8 mouse cellular contexts compared by ENCODE assay signal in genomic region chr1:134322591-134322990, GRCm38 (mm10). TPM values are rescaled to one million over a fixed set of nuclear protein-coding genes. Genes with fewer than 3 reads are reported as not detected.
DNase-seq lines count a peak whose midpoint lies in the region; ATAC-seq and TF ChIP-seq lines count a peak whose summit lies in the region.
"Had no signal": no experiment of that assay in that cellular context is flagged by ENCODE, and none has a peak within 500 bp of the region (broad histone marks: within the 10 kb centered on the region; RNA-seq: fewer than 3 reads in every experiment).

No protein-coding gene starts in this region.

- H3K9me3 ChIP-seq in intestine, postnatal 0 days (ENCODE audit: control insufficient read depth): no peaks in the 10 kb centered on the region
- no peaks in the 10 kb centered on the region for H3K9me3 ChIP-seq in intestine, embryonic 16.5 days (ENCODE audit: control insufficient read depth, low read length)
- no peaks in the 10 kb centered on the region for H3K9me3 ChIP-seq in lung, embryonic 16.5 days (ENCODE audit: control insufficient read depth, low read length)
- H3K9me3 ChIP-seq in intestine, embryonic 15.5 days: no peaks in the 10 kb centered on the region
- H3K9me3 ChIP-seq: liver, embryonic 13.5 days had no signal

- intact Hi-C loops in left cerebral cortex, postnatal 10 days (cut with DNase I): no loop called here

- TF ChIP-seq POLR2A in embryonic fibroblast, embryonic 13.5 days (IDR thresholded peaks at IDR 0.05; ENCODE audit: low read depth, low read length): no peak

- H3K4me2 ChIP-seq in intestine, postnatal 0 days (replicated peaks; ENCODE audit: low read depth): no peak overlapping the region
- no peak overlapping the region for H3K4me2 ChIP-seq in intestine, embryonic 16.5 days (ENCODE audit: low read depth, low read length)
- no peak overlapping the region for H3K4me2 ChIP-seq in lung, embryonic 16.5 days (ENCODE audit: low read depth, low read length)
- no peak overlapping the region for H3K4me2 ChIP-seq in intestine, embryonic 15.5 days (replicated peaks)
- H3K4me2 ChIP-seq: liver, embryonic 13.5 days had no signal

- H3K27ac ChIP-seq in intestine, postnatal 0 days (ENCODE audit: low read depth, low read length): no peak overlapping the region
- no peak overlapping the region for H3K27ac ChIP-seq in intestine, embryonic 16.5 days (ENCODE audit: low read length)
- H3K27ac ChIP-seq in embryonic fibroblast, embryonic 13.5 days (ENCODE audit: insufficient read depth, low read length): no peak overlapping the region
- H3K27ac ChIP-seq in lung, embryonic 16.5 days (ENCODE audit: low read length): no peak overlapping the region
- H3K27ac ChIP-seq in intestine, embryonic 15.5 days: no peak overlapping the region
- H3K27ac ChIP-seq: liver, embryonic 13.5 days had no signal

- H3K36me3 ChIP-seq in intestine, postnatal 0 days (ENCODE audit: control insufficient read depth, insufficient read depth): no peaks in the 10 kb centered on the region
- no peaks in the 10 kb centered on the region for H3K36me3 ChIP-seq in intestine, embryonic 16.5 days (ENCODE audit: control insufficient read depth, insufficient read depth, low read length)
- no peaks in the 10 kb centered on the region for H3K36me3 ChIP-seq in lung, embryonic 16.5 days (ENCODE audit: control insufficient read depth, insufficient read depth, low read length)
- no peaks in the 10 kb centered on the region for H3K36me3 ChIP-seq in intestine, embryonic 15.5 days
- H3K36me3 ChIP-seq: liver, embryonic 13.5 days had no signal

- DNase-seq in NIH3T3 (ENCODE audit: low read depth): peak; percentile 48
- no peak for DNase-seq in left cerebral cortex, postnatal 10 days (ENCODE audit: extremely low spot score in 1 of 2, low spot score in 2 of 2)
- DNase-seq: liver, embryonic 13.5 days had no signal

- TF ChIP-seq CTCF in intestine, postnatal 0 days (IDR thresholded peaks at IDR 0.05; ENCODE audit: low read depth): peak; percentile 69
- peak; percentile 28; the same call in 1 of the 2 replicates for TF ChIP-seq CTCF in embryonic fibroblast, embryonic 13.5 days (IDR thresholded peaks at IDR 0.05; ENCODE audit: borderline replicate concordance, insufficient read depth, low read length)

- H3K4me1 ChIP-seq in intestine, postnatal 0 days (replicated peaks; ENCODE audit: control insufficient read depth, insufficient read depth, low read length): no peaks in the 10 kb centered on the region
- no peaks in the 10 kb centered on the region for H3K4me1 ChIP-seq in intestine, embryonic 16.5 days (ENCODE audit: control insufficient read depth, insufficient read depth, low read length)
- H3K4me1 ChIP-seq in embryonic fibroblast, embryonic 13.5 days (ENCODE audit: control insufficient read depth, insufficient read depth, low read length): no peaks in the 10 kb centered on the region
- no peaks in the 10 kb centered on the region for H3K4me1 ChIP-seq in lung, embryonic 16.5 days (replicated peaks; ENCODE audit: control insufficient read depth, insufficient read depth, low read length)
- H3K4me1 ChIP-seq in intestine, embryonic 15.5 days (replicated peaks): peaks cover 4% of the 10 kb centered on the region; the same call in 1 of the 2 replicates
- H3K4me1 ChIP-seq: liver, embryonic 13.5 days had no signal

- no peak overlapping the region for H3K9ac ChIP-seq in intestine, postnatal 0 days (ENCODE audit: low read depth, low read length)
- no peak overlapping the region for H3K9ac ChIP-seq in intestine, embryonic 16.5 days (ENCODE audit: low read depth, low read length)
- H3K9ac ChIP-seq in lung, embryonic 16.5 days (ENCODE audit: low read length): no peak overlapping the region
- no peak overlapping the region for H3K9ac ChIP-seq in intestine, embryonic 15.5 days
- H3K9ac ChIP-seq: liver, embryonic 13.5 days had no signal

- H3K4me3 ChIP-seq in intestine, postnatal 0 days (ENCODE audit: low read depth, low read length): no peak overlapping the region
- H3K4me3 ChIP-seq in intestine, embryonic 16.5 days (ENCODE audit: low read length): no peak overlapping the region
- no peak overlapping the region for H3K4me3 ChIP-seq in embryonic fibroblast, embryonic 13.5 days (ENCODE audit: insufficient read depth, low read length)
- no peak overlapping the region for H3K4me3 ChIP-seq in lung, embryonic 16.5 days (ENCODE audit: low read length)
- no peak overlapping the region for H3K4me3 ChIP-seq in intestine, embryonic 15.5 days (replicated peaks)
- H3K4me3 ChIP-seq: liver, embryonic 13.5 days had no signal

- ATAC-seq in intestine, postnatal 0 days: no peak
- ATAC-seq in intestine, embryonic 16.5 days: no peak
- 0 out of 2 replicates have a peak, but pooled peaks have one; percentile 48 for ATAC-seq in lung, embryonic 16.5 days (ENCODE audit: low read depth)
- no peak for ATAC-seq in intestine, embryonic 15.5 days

- 82% methylated on average over 6 of the region's 6 CpGs for WGBS in intestine, postnatal 0 days
- whole genome bisulfite sequencing in intestine, embryonic 16.5 days: 86% methylated on average over 6 of the region's 6 CpGs
- 82% methylated on average over 6 of the region's 6 CpGs for WGBS in lung, embryonic 16.5 days
- 81% methylated on average over 6 of the region's 6 CpGs for WGBS in intestine, embryonic 15.5 days

- no peaks in the 10 kb centered on the region for H3K27me3 ChIP-seq in intestine, postnatal 0 days (replicated peaks; ENCODE audit: control insufficient read depth, insufficient read depth, low read length)
- H3K27me3 ChIP-seq in intestine, embryonic 16.5 days (replicated peaks; ENCODE audit: control insufficient read depth, insufficient read depth, low read length): no peaks in the 10 kb centered on the region
- H3K27me3 ChIP-seq in lung, embryonic 16.5 days (ENCODE audit: control insufficient read depth, insufficient read depth, low read depth, low read length): no peaks in the 10 kb centered on the region
- no peaks in the 10 kb centered on the region for H3K27me3 ChIP-seq in intestine, embryonic 15.5 days (replicated peaks)
- H3K27me3 ChIP-seq: liver, embryonic 13.5 days had no signal

RNA-seq across cellular contexts. Expression of gene Ppfia4, which starts 10.1 kb away (rescaled TPM):
- polyA plus RNA-seq in intestine, postnatal 0 days (2015; fragmentation: Nextera tagmentation; extraction: Ambion mirVana): 2.4 and 2.5 TPM in 2 replicates
- 4.6 and 4.7 TPM in 2 replicates for polyA plus RNA-seq in intestine, embryonic 16.5 days (2015; fragmentation: Nextera tagmentation; extraction: Ambion mirVana)
- 1.2 and 1.4 TPM in 2 replicates for polyA plus RNA-seq in embryonic fibroblast, embryonic 13.5 days (2011; ENCODE audit: insufficient read length, low read depth, missing spikeins)
- 2.9 and 3.9 TPM in 2 replicates for polyA plus RNA-seq in lung, embryonic 16.5 days (2015; fragmentation: Nextera tagmentation; extraction: Ambion mirVana)
- polyA plus RNA-seq in intestine, embryonic 15.5 days (2015; fragmentation: Nextera tagmentation; extraction: Ambion mirVana): 3.9 and 4.4 TPM in 2 replicates
- 10 to 100 TPM; 78.0 to 78.3 TPM for total RNA-seq in left cerebral cortex, postnatal 10 days (2021)

RNA-seq across cellular contexts. Expression of gene Myog, which starts 32.8 kb away (rescaled TPM):
- 0.08 TPM in 1 of 2 replicates, not detected in the other for polyA plus RNA-seq in intestine, postnatal 0 days (2015; fragmentation: Nextera tagmentation; extraction: Ambion mirVana)
- 0.32 TPM in 2 replicates for polyA plus RNA-seq in intestine, embryonic 16.5 days (2015; fragmentation: Nextera tagmentation; extraction: Ambion mirVana)
- polyA plus RNA-seq in embryonic fibroblast, embryonic 13.5 days (2011; ENCODE audit: insufficient read length, low read depth, missing spikeins): not detected in 2 replicates
- polyA plus RNA-seq in lung, embryonic 16.5 days (2015; fragmentation: Nextera tagmentation; extraction: Ambion mirVana): 2.9 and 6.8 TPM in 2 replicates
- polyA plus RNA-seq in intestine, embryonic 15.5 days (2015; fragmentation: Nextera tagmentation; extraction: Ambion mirVana): 0.54 and 1.1 TPM in 2 replicates
- total RNA-seq in left cerebral cortex, postnatal 10 days (2021): not detected

RNA-seq across cellular contexts. Expression of gene Tmem183a, which starts 39.2 kb away (rescaled TPM):
- 59.8 and 60.6 TPM in 2 replicates for polyA plus RNA-seq in intestine, postnatal 0 days (2015; fragmentation: Nextera tagmentation; extraction: Ambion mirVana)
- polyA plus RNA-seq in intestine, embryonic 16.5 days (2015; fragmentation: Nextera tagmentation; extraction: Ambion mirVana): 84.9 and 88.6 TPM in 2 replicates
- polyA plus RNA-seq in embryonic fibroblast, embryonic 13.5 days (2011; ENCODE audit: insufficient read length, low read depth, missing spikeins): 66.3 and 68.0 TPM in 2 replicates
- 77.6 and 80.7 TPM in 2 replicates for polyA plus RNA-seq in lung, embryonic 16.5 days (2015; fragmentation: Nextera tagmentation; extraction: Ambion mirVana)
- polyA plus RNA-seq in intestine, embryonic 15.5 days (2015; fragmentation: Nextera tagmentation; extraction: Ambion mirVana): 87.1 and 88.9 TPM in 2 replicates
- total RNA-seq in left cerebral cortex, postnatal 10 days (2021): 10 to 100 TPM; 86.5 to 96.6 TPM
